Mouse (Mus musculus): ENCODE data around the gene Dis3. TPM values are rescaled to one million over a fixed set of nuclear protein-coding genes. Genes with fewer than 3 reads are reported as not detected.
A peak's percentile ranks its signal among the peaks of the same experiment; 100 is the strongest.
"Not testable (repeated sequence)": the region's sequence is repeated elsewhere in the genome, so short reads cannot be mapped to it uniquely, and the experiment has no call there.

The Dis3 gene
- polyA plus RNA-seq, 1 experiment from 2014 or later, result 27.1 TPM

DNA sequence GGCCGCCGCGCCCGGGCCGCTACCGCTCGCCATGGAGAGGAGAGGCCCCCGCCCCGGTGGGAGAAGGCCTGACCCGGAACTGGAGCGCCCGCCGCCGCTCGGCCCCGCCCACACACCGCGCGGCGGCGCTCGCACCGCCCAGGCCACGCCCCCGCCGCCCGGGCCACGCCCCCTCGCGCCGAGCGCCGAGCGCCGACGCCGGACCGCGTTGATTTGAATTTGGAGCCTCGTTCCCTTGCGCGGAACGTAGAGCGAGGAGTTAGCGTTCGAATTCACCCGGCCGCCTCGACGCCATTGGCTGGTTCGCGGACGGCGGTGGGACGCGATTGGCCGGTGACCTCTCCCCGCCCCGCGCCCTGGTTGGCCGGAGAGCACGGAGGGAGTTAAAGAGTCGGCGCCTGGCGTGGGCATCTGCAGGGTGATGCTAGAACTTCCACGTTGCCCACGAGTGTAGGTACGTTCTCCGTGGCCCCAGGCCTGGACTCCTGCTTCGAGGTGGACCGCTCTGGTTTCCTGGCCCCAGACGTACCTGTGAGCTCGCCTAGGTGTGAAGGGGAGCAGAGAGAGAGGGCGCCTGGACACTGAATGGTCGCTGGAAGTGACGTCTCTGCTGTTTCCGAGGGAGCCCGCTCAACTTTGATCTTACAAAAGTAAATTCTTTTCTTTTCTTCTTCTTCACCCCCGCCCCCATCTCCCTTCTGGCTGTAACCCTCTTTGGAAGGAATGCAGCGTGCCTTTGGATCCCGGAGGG, 53.4 kb downstream of the Dis3 start, which contains the start of the genes Mzt1 and Bora:
TSS of gene Mzt1 (minus strand) at position 104 of the 751 bp plus-strand sequence.
TSS of gene Bora (plus strand) at position 192 of the 751 bp plus-strand sequence.
- ATAC-seq (peak; percentile 96), DNase-seq (ENCODE audit: low spot score) (peak; percentile 94)
- peak within 1 kb of the TSS; percentile 75 for H3K27ac ChIP-seq (ENCODE audit: low read depth, low read length)
- WGBS, result 0% methylated on average over 57 of the region's 81 CpGs
- H3K9ac ChIP-seq (ENCODE audit: low read length), result peak within 1 kb of the TSS; percentile 95
- H3K4me3 ChIP-seq (ENCODE audit: low read depth, low read length), result peak within 1 kb of the TSS; percentile 94
- H3K27me3 ChIP-seq (replicated peaks; ENCODE audit: control insufficient read depth, insufficient read depth, low read length), result no peaks in the 10 kb centered on the region
- H3K36me3 ChIP-seq (ENCODE audit: control insufficient read depth, insufficient read depth, low read length), result peaks cover 5% of the 10 kb centered on the region; the same call in 1 of the 2 replicates
- peaks cover 14% of the 10 kb centered on the region for H3K4me1 ChIP-seq (ENCODE audit: control insufficient read depth, insufficient read depth, low read length)
- H3K4me2 ChIP-seq (ENCODE audit: low read length), result peak within 1 kb of the TSS; percentile 80
- no peaks in the 10 kb centered on the region for H3K9me3 ChIP-seq (replicated peaks; ENCODE audit: control insufficient read depth, low read length)

DNA sequence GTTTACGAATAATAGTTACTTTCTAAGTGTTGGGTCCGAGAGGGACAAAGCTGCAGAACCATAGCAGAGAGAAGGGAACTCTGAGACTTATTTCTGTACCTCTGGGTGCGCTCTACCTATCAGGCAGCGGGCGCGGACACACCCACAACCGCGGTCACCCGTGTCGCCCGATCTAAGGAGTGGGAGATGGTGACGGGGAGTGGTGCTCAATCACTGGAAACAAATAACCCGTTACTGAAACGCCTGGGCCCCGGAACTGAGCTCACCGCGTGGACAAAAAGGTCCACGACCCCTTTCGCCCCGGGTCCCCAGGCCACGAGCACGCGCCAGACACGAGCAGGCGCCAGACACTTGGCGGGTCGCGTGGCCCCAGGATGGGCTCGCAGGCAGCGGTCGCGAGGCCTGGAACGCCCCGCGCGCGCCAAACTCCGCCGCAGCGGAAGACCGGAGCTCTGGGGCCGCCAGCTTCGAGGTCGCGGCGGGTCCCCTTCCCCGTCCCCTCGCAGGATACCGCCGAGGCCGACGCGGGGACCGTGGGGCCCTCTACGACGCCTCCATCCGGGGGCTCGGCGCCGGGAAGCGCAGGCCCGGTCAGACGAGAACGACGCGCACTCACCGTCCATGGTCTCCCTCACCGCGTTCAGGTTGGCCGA, 54.1 kb downstream of the Dis3 start:
- Histone ChIP-seq H3K36me3 (ENCODE audit: control insufficient read depth, insufficient read depth, low read length) (peaks cover 1% of the 10 kb centered on the region; the same call in 1 of the 2 replicates), H3K9me3 (replicated peaks; ENCODE audit: control insufficient read depth, low read length) (no peaks in the 10 kb centered on the region), H3K27me3 (replicated peaks; ENCODE audit: control insufficient read depth, insufficient read depth, low read length) (no peaks in the 10 kb centered on the region), H3K9ac (ENCODE audit: low read length) (peak overlapping the region; percentile 95), H3K4me1 (ENCODE audit: control insufficient read depth, insufficient read depth, low read length) (peaks cover 14% of the 10 kb centered on the region), H3K4me2 (ENCODE audit: low read length) (peak overlapping the region; percentile 80), H3K4me3 (ENCODE audit: low read depth, low read length) (peak overlapping the region; percentile 94), H3K27ac (ENCODE audit: low read depth, low read length) (peak overlapping the region; percentile 75)
- DNase-seq (ENCODE audit: low spot score) (no peak), ATAC-seq (peak; percentile 29)
- under 1% methylated on average over 70 of the region's 70 CpGs for WGBS

DNA sequence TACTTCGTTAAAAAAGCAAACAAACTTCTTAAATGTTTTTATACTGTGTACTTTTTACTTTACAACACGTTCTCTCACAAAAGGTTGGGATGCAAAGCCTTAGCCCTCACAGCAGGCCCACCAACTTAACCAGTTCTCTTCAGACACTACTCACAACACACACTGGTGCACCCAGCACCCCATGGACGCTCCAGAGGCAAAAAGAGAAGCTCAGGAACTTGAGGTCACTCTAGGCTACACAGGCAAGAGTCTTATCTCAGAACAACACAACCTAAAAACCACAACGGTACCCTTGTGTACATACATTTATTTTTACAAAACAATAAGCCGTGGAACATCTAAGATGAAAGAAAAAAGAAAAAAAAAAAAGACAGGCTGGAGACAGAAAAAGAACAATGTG, 54.9 kb downstream of the Dis3 start:
- H3K4me1 ChIP-seq (ENCODE audit: control insufficient read depth, insufficient read depth, low read length), result peaks cover 14% of the 10 kb centered on the region
- no peaks in the 10 kb centered on the region for H3K36me3 ChIP-seq (ENCODE audit: control insufficient read depth, insufficient read depth, low read length)
- peak overlapping the region; percentile 80 for H3K4me2 ChIP-seq (ENCODE audit: low read length)
- no peaks in the 10 kb centered on the region for H3K27me3 ChIP-seq (replicated peaks; ENCODE audit: control insufficient read depth, insufficient read depth, low read length)
- H3K9ac ChIP-seq (ENCODE audit: low read length), result peak overlapping the region; percentile 95
- 6% methylated on average over 5 of the region's 5 CpGs for WGBS
- no peak for ATAC-seq
- DNase-seq (ENCODE audit: low spot score), result no peak
- H3K27ac ChIP-seq (ENCODE audit: low read depth, low read length), result no peak overlapping the region
- H3K9me3 ChIP-seq (replicated peaks; ENCODE audit: control insufficient read depth, low read length), result no peaks in the 10 kb centered on the region
- H3K4me3 ChIP-seq (ENCODE audit: low read depth, low read length), result peak overlapping the region; percentile 94

DNA sequence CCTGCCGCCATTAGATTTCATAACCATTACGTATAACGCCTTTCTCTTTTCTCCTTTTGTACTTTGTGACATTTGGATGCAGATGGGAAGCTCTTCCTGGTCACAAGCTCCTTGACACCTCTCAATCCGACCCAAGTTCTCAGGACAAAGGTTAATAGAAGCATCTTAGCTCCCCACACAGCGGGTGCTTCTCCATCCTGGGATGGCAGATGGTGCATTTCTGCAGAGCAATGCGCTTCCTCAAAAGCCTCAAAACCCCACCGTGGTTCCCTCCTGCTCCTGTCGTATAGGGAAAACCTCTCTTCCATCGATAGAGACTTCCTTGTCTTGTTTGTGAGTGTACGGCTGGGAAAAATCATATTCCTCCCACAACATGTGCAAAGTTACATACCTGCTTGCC, 55.5 kb downstream of the Dis3 start:
- Histone ChIP-seq H3K4me3 (ENCODE audit: low read depth, low read length) (peak overlapping the region; percentile 94), H3K4me2 (ENCODE audit: low read length) (peak overlapping the region; percentile 80), H3K27ac (ENCODE audit: low read depth, low read length) (no peak overlapping the region), H3K27me3 (replicated peaks; ENCODE audit: control insufficient read depth, insufficient read depth, low read length) (no peaks in the 10 kb centered on the region), H3K36me3 (ENCODE audit: control insufficient read depth, insufficient read depth, low read length) (peaks cover 2% of the 10 kb centered on the region; the same call in 1 of the 2 replicates), H3K9me3 (replicated peaks; ENCODE audit: control insufficient read depth, low read length) (no peaks in the 10 kb centered on the region), H3K4me1 (ENCODE audit: control insufficient read depth, insufficient read depth, low read length) (peaks cover 14% of the 10 kb centered on the region), H3K9ac (ENCODE audit: low read length) (peak overlapping the region; percentile 95; the same call in 1 of the 2 replicates)
- ATAC-seq, result no peak
- 34% methylated on average over 10 of the region's 10 CpGs for WGBS
- DNase-seq (ENCODE audit: low spot score), result no peak

DNA sequence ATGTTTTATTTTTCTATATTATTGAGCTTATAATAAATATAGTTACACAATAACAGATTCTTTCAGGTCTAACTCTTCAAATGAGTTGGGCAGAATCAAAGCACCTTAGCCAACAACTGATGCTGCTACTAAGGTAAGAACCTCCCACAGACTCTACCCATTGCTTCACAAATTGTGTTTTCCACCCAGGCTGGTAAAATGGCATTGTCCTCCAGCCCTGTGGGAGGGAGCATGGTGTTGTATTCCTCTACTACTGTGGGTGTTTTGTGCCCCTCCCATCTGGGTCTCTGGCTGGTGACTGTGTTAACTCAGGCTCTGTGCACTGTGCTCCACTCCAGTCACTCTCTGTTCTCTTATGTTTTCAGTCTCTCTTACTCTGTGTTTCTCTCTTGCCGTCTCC, 56.1 kb downstream of the Dis3 start:
- DNase-seq (ENCODE audit: low spot score) (no peak), ATAC-seq (no peak)
- Histone ChIP-seq H3K9me3 (replicated peaks; ENCODE audit: control insufficient read depth, low read length) (no peaks in the 10 kb centered on the region), H3K4me2 (ENCODE audit: low read length) (peak overlapping the region; percentile 80), H3K4me1 (ENCODE audit: control insufficient read depth, insufficient read depth, low read length) (peaks cover 14% of the 10 kb centered on the region), H3K27me3 (replicated peaks; ENCODE audit: control insufficient read depth, insufficient read depth, low read length) (no peaks in the 10 kb centered on the region), H3K4me3 (ENCODE audit: low read depth, low read length) (no peak overlapping the region), H3K27ac (ENCODE audit: low read depth, low read length) (no peak overlapping the region), H3K36me3 (ENCODE audit: control insufficient read depth, insufficient read depth, low read length) (peaks cover 7% of the 10 kb centered on the region; the same call in 1 of the 2 replicates), H3K9ac (ENCODE audit: low read length) (no peak overlapping the region)
- WGBS, result 42% methylated on average over 1 of the region's 1 CpGs

DNA sequence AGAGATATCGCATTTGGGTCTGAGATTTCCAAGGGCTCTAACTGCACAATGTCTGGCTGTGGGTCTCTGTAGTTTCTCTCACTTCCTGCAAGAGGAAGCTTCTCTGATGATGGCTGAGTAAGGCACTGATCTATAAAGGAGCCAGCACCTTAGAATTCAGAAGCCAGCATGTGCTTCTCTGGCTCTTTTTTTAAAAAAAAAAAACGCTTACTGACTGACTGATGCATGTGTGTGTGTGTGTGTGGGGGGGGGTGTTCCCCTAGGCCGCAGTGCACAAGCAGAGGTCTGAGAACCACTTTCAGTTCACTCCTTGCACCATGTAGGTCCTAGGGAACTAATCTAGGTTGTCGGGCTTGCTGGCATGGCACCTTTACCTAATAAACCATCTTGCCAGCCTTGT, 58.2 kb downstream of the Dis3 start:
- H3K9ac ChIP-seq (ENCODE audit: low read length), result no peak overlapping the region
- peaks cover 14% of the 10 kb centered on the region for H3K4me1 ChIP-seq (ENCODE audit: control insufficient read depth, insufficient read depth, low read length)
- H3K27ac ChIP-seq (ENCODE audit: low read depth, low read length), result no peak overlapping the region
- no peak overlapping the region for H3K4me2 ChIP-seq (ENCODE audit: low read length)
- DNase-seq (ENCODE audit: low spot score) (no peak), ATAC-seq (no peak)
- peaks cover 20% of the 10 kb centered on the region for H3K36me3 ChIP-seq (ENCODE audit: control insufficient read depth, insufficient read depth, low read length)
- no peaks in the 10 kb centered on the region for H3K27me3 ChIP-seq (replicated peaks; ENCODE audit: control insufficient read depth, insufficient read depth, low read length)
- H3K9me3 ChIP-seq (replicated peaks; ENCODE audit: control insufficient read depth, low read length), result no peaks in the 10 kb centered on the region
- no peak overlapping the region for H3K4me3 ChIP-seq (ENCODE audit: low read depth, low read length)
- WGBS, result 79% methylated on average over 4 of the region's 4 CpGs

DNA sequence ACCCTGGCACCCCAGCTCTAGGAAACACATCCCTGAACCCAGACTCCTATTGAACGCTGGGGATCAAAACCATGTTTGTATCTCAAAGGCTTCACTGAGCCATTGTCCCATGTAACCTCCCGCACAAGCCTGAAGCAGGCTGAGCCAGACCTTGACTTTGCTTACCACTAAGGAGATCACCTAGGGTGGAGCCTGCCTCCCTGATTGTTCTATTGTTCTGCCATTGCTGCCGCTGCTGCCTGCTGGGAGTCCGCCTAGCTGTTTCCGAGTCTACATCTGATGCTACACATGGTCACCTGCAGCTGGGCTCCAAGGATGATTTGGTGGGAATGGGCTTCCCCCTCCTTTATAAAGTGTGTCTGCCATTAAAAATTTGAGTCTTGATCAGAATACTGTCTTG, 60.3 kb downstream of the Dis3 start:
- H3K4me2 ChIP-seq (ENCODE audit: low read length); H3K4me3 ChIP-seq (ENCODE audit: low read depth, low read length); H3K9ac ChIP-seq (ENCODE audit: low read length); H3K27me3 ChIP-seq (replicated peaks; ENCODE audit: control insufficient read depth, insufficient read depth, low read length); H3K4me1 ChIP-seq (ENCODE audit: control insufficient read depth, insufficient read depth, low read length); DNase-seq (ENCODE audit: low spot score); H3K27ac ChIP-seq (ENCODE audit: low read depth, low read length); ATAC-seq; H3K9me3 ChIP-seq (replicated peaks; ENCODE audit: control insufficient read depth, low read length): not testable (repeated sequence)
- peaks cover 25% of the 10 kb centered on the region for H3K36me3 ChIP-seq (ENCODE audit: control insufficient read depth, insufficient read depth, low read length)
- whole genome bisulfite sequencing, result 52% methylated on average over 5 of the region's 5 CpGs

DNA sequence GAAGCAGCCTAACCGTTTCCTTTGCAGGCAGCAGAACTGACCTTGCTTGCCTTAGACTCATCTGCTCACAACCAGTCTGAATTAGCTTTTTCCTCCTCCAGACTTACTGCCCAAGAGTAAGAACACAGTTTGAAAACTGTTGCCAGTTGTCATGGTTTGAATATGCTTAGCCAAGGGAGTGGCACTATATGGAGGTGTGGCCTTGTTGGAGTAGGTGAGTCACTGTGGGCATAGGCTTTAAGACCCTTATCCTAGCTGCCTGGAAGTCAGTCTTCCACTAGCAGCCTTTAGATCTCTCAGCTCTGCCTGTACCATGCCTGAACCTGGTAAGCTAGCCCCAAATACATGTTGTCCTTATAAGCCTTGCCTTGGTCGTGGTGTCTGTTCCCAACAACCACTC, 61.9 kb downstream of the Dis3 start:
- DNase-seq (ENCODE audit: low spot score), result no peak
- WGBS, result 83% methylated on average over 2 of the region's 2 CpGs
- Histone ChIP-seq H3K4me1 (ENCODE audit: control insufficient read depth, insufficient read depth, low read length) (no peaks in the 10 kb centered on the region), H3K27ac (ENCODE audit: low read depth, low read length) (no peak overlapping the region), H3K27me3 (replicated peaks; ENCODE audit: control insufficient read depth, insufficient read depth, low read length) (no peaks in the 10 kb centered on the region), H3K9ac (ENCODE audit: low read length) (no peak overlapping the region), H3K4me2 (ENCODE audit: low read length) (no peak overlapping the region), H3K9me3 (replicated peaks; ENCODE audit: control insufficient read depth, low read length) (no peaks in the 10 kb centered on the region), H3K4me3 (ENCODE audit: low read depth, low read length) (no peak overlapping the region), H3K36me3 (ENCODE audit: control insufficient read depth, insufficient read depth, low read length) (peaks cover 34% of the 10 kb centered on the region)
- no peak for ATAC-seq

DNA sequence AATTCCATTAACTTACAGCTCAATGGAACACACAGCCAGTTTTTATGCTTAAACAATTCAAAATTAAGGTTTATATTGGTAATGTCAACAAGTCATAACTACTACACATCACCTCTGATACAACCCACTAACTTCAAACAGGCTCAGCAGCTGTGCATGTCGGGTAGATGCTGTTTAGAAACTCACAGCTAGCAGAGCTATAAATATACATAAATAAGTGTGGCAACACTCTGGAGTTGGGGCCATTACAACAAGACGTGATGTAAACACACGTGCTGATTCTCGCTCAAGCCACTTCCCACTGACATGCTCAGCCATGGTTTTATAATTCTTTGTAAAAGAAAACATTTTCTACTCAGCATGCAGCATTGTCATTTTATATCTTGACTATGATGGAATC, 63.5 kb downstream of the Dis3 start:
- no peak overlapping the region for H3K9ac ChIP-seq (ENCODE audit: low read length)
- 82% methylated on average over 4 of the region's 4 CpGs for WGBS
- peaks cover 38% of the 10 kb centered on the region for H3K36me3 ChIP-seq (ENCODE audit: control insufficient read depth, insufficient read depth, low read length)
- no peak overlapping the region for H3K27ac ChIP-seq (ENCODE audit: low read depth, low read length)
- no peak overlapping the region for H3K4me2 ChIP-seq (ENCODE audit: low read length)
- DNase-seq (ENCODE audit: low spot score) (no peak), ATAC-seq (no peak)
- H3K9me3 ChIP-seq (replicated peaks; ENCODE audit: control insufficient read depth, low read length), result no peaks in the 10 kb centered on the region
- no peaks in the 10 kb centered on the region for H3K4me1 ChIP-seq (ENCODE audit: control insufficient read depth, insufficient read depth, low read length)
- no peak overlapping the region for H3K4me3 ChIP-seq (ENCODE audit: low read depth, low read length)
- no peaks in the 10 kb centered on the region for H3K27me3 ChIP-seq (replicated peaks; ENCODE audit: control insufficient read depth, insufficient read depth, low read length)

Measured in forebrain, embryonic 14.5 days (tissue).